Comparison of ENCODE assay signal across 8 mouse cellular contexts in genomic region chr3:93447138-93447841, GRCm38 (mm10). TPM values are rescaled to one million over a fixed set of nuclear protein-coding genes. Genes with fewer than 3 reads are reported as not detected.
A peak's percentile ranks its signal among the peaks of the same experiment; 100 is the strongest.
DNase-seq lines count a peak whose midpoint lies in the region; ATAC-seq lines count a peak whose summit lies in the region.

No protein-coding gene starts in this region.

- peak overlapping the region; percentile 44 for H3K4me3 ChIP-seq in forebrain, embryonic 11.5 days (ENCODE audit: low read depth, low read length)
- H3K4me3 ChIP-seq in liver, embryonic 15.5 days (replicated peaks) = peak overlapping the region; percentile 42
- H3K4me3 ChIP-seq in neural tube, embryonic 13.5 days = peak overlapping the region; percentile 61

- no peaks in the 10 kb centered on the region for H3K36me3 ChIP-seq in forebrain, embryonic 11.5 days (ENCODE audit: control insufficient read depth, insufficient read depth, low read length)
- no peaks in the 10 kb centered on the region for H3K36me3 ChIP-seq in liver, embryonic 15.5 days (replicated peaks)
- H3K36me3 ChIP-seq in neural tube, embryonic 13.5 days = no peaks in the 10 kb centered on the region

- intact Hi-C loops in heart, postnatal 10 days (cut with DNase I) = no loop called here

- peak; percentile 12 to 41 for DNase-seq in urinary bladder, adult 18-20 months (ENCODE audit: low spot score in 2 of 2)
- no peak for DNase-seq in urinary bladder, postnatal 10 days (ENCODE audit: low spot score)
- DNase-seq in forebrain, embryonic 11.5 days (ENCODE audit: low spot score) = peak; percentile 87
- DNase-seq in heart, postnatal 10 days = peak; percentile 43 to 49
- peak; percentile 64 to 77 for DNase-seq in kidney, postnatal 4 days
- peak; percentile 27 for DNase-seq in urinary bladder, postnatal 25 days (ENCODE audit: low spot score)

- H3K4me1 ChIP-seq in forebrain, embryonic 11.5 days (replicated peaks; ENCODE audit: control insufficient read depth, insufficient read depth, low read length) = peaks cover 2% of the 10 kb centered on the region; the same call in 1 of the 2 replicates
- peaks cover 12% of the 10 kb centered on the region for H3K4me1 ChIP-seq in liver, embryonic 15.5 days (replicated peaks)
- peaks cover 47% of the 10 kb centered on the region for H3K4me1 ChIP-seq in neural tube, embryonic 13.5 days (replicated peaks)

- H3K9ac ChIP-seq in forebrain, embryonic 11.5 days (ENCODE audit: low read length) = peak overlapping the region; percentile 37
- no peak overlapping the region for H3K9ac ChIP-seq in liver, embryonic 15.5 days
- H3K9ac ChIP-seq in neural tube, embryonic 13.5 days = peak overlapping the region; percentile 58

- WGBS in forebrain, embryonic 11.5 days = under 1% methylated on average over 59 of the region's 59 CpGs
- WGBS in liver, embryonic 15.5 days (ENCODE audit: insufficient replicate concordance) = under 1% methylated on average over 59 of the region's 59 CpGs
- WGBS in neural tube, embryonic 13.5 days = under 1% methylated on average over 59 of the region's 59 CpGs

- H3K27ac ChIP-seq in forebrain, embryonic 11.5 days (ENCODE audit: low read depth, low read length) = no peak overlapping the region
- H3K27ac ChIP-seq in liver, embryonic 15.5 days (replicated peaks) = no peak overlapping the region
- no peak overlapping the region for H3K27ac ChIP-seq in neural tube, embryonic 13.5 days (replicated peaks)

- peak overlapping the region; percentile 90 for H3K4me2 ChIP-seq in forebrain, embryonic 11.5 days (ENCODE audit: low read depth, low read length, severe bottlenecking)
- peak overlapping the region; percentile 69 for H3K4me2 ChIP-seq in liver, embryonic 15.5 days
- peak overlapping the region; percentile 95 for H3K4me2 ChIP-seq in neural tube, embryonic 13.5 days

- H3K27me3 ChIP-seq in forebrain, embryonic 11.5 days (ENCODE audit: control insufficient read depth, insufficient read depth, low read length) = peaks cover 20% of the 10 kb centered on the region; the same call in 1 of the 2 replicates
- H3K27me3 ChIP-seq in liver, embryonic 15.5 days = peaks cover 78% of the 10 kb centered on the region
- H3K27me3 ChIP-seq in neural tube, embryonic 13.5 days = peaks cover 62% of the 10 kb centered on the region

- H3K9me3 ChIP-seq in forebrain, embryonic 11.5 days (ENCODE audit: control insufficient read depth, low read length) = no peaks in the 10 kb centered on the region
- H3K9me3 ChIP-seq in liver, embryonic 15.5 days (replicated peaks) = no peaks in the 10 kb centered on the region
- H3K9me3 ChIP-seq in neural tube, embryonic 13.5 days = no peaks in the 10 kb centered on the region

- peak; percentile 71 for ATAC-seq in forebrain, embryonic 11.5 days (replicated peaks; ENCODE audit: low FRiP score)
- ATAC-seq in liver, embryonic 15.5 days (ENCODE audit: insufficient read depth) = no peak
- peak; percentile 55 for ATAC-seq in neural tube, embryonic 13.5 days (ENCODE audit: low read depth)

RNA-seq across cellular contexts. Expression of gene Tchh, which starts 5.2 kb away (rescaled TPM):
- 0.25 and 0.40 TPM in 2 replicates for polyA plus RNA-seq in forebrain, embryonic 11.5 days (2014; fragmentation: Nextera tagmentation; extraction: Ambion mirVana)
- total RNA-seq in heart, postnatal 10 days (2021) = under 1 TPM; 0.07 to 0.17 TPM
- 0.03 and 0.06 TPM in 2 replicates for polyA plus RNA-seq in liver, embryonic 15.5 days (2015; fragmentation: Nextera tagmentation; extraction: Ambion mirVana)
- polyA plus RNA-seq in neural tube, embryonic 13.5 days (2015; fragmentation: Nextera tagmentation; extraction: Ambion mirVana) = 0.95 and 1.3 TPM in 2 replicates

RNA-seq across cellular contexts. Expression of gene Tchhl1, which starts 21.3 kb away (rescaled TPM):
- not detected in 2 replicates for polyA plus RNA-seq in forebrain, embryonic 11.5 days (2014; fragmentation: Nextera tagmentation; extraction: Ambion mirVana)
- not detected for total RNA-seq in heart, postnatal 10 days (2021)
- polyA plus RNA-seq in liver, embryonic 15.5 days (2015; fragmentation: Nextera tagmentation; extraction: Ambion mirVana) = not detected in 2 replicates
- not detected in 2 replicates for polyA plus RNA-seq in neural tube, embryonic 13.5 days (2015; fragmentation: Nextera tagmentation; extraction: Ambion mirVana)

RNA-seq across cellular contexts. Expression of gene Rptn, which starts 53.8 kb away (rescaled TPM):
- not detected in 2 replicates for polyA plus RNA-seq in forebrain, embryonic 11.5 days (2014; fragmentation: Nextera tagmentation; extraction: Ambion mirVana)
- total RNA-seq in heart, postnatal 10 days (2021) = not detected
- not detected in 2 replicates for polyA plus RNA-seq in liver, embryonic 15.5 days (2015; fragmentation: Nextera tagmentation; extraction: Ambion mirVana)
- polyA plus RNA-seq in neural tube, embryonic 13.5 days (2015; fragmentation: Nextera tagmentation; extraction: Ambion mirVana) = not detected in 2 replicates
